Mouse (Mus musculus): ENCODE measurements at regions not wholly inside any gene's neighbourhood (a gene's known extent, or its start where the extent isn't known, plus 50 kb on each side); places are given as distances from the start of the nearest gene placed in this dataset.

- peak; percentile 1 to 9 for DNase-seq
Measured at GRCm38 (mm10) chrX:126280231-126280630, 262.9 kb downstream of the Gm17267 start.

Measured in kidney, adult 8-10 months (tissue).